Mouse (Mus musculus) ES-Bruce4 (cell line): ENCODE measurements around the gene Pou4f1.

Experiments
- CTCF ChIP-seq: IDR thresholded peaks from one replicate; pipeline ENCODE4 v1.8.1; 2011; ENCODE audit warnings: low read depth, low read length
- EP300 ChIP-seq: IDR thresholded peaks from 2 replicates; pipeline ENCODE4 v1.6.1; 2011; ENCODE audit warnings: low read depth, low read length; ENCODE audit not compliant: insufficient read depth
- POLR2A ChIP-seq: IDR thresholded peaks from one replicate; pipeline ENCODE4 v1.8.1; 2011; ENCODE audit warnings: low read length; ENCODE audit not compliant: insufficient read depth

DNA sequence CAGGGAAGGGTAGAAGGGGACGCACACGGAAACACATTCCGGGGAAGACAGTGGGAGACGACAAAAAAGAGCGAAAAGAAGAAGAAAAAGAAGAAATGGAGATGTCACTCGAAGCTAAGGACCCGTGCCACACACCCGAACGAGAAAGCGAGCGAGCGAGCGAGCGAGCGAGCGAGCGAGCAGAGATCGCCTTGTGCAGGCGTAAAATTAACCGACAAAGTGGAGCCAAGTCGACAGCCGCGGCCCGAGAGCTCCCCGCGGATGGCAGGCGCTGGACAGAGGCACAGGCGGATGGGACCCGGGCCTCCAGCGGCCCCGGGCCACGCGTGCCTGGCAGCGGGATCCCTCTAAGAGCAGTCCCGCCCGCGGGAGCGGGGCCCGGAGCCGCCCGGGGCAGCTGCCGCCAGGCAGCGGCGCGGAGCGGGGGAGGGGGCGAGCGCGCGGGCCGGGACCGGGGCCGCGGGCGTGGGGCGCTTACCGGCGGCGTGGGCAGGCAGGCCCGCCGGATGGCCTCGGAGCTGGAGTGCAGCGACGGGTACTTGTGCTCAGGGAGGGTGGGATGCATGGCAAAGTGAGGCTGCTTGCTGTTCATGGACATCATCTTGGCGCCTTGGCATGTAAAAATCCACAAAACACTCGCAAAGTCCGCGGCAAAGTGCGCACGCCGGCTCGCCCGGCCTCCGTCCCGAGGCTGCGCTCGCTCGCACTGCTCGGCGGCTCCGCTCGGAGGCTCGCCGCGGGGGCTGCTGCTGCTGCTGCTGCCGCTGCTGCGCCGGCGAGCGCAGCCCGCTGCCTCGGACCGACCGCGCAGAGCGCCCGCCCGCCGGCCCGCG lies 450 bp downstream of the Pou4f1 start:
- TF ChIP-seq EP300 (no peak), CTCF (no peak), POLR2A (no peak)
